Mouse (Mus musculus) C2C12 (cell line): ENCODE measurements around the gene Gfap.

Experiments
- CEBPB ChIP-seq: IDR thresholded peaks from one replicate; pipeline ENCODE4 v1.6.1; 2011; ENCODE audit warnings: low read depth, mild to moderate bottlenecking, control low read depth, moderate library complexity
- CTCF ChIP-seq: IDR thresholded peaks from one replicate; pipeline ENCODE4 v1.5.1; 2011; ENCODE audit not compliant: control insufficient read depth, insufficient read depth, insufficient read length
- FOSL1 ChIP-seq: IDR thresholded peaks from one replicate; pipeline ENCODE4 v1.8.0; 2011; ENCODE audit warnings: mild to moderate bottlenecking, low read length; ENCODE audit not compliant: poor library complexity, insufficient read depth, severe bottlenecking
- MAX ChIP-seq: IDR thresholded peaks from one replicate; pipeline ENCODE4 v1.6.1; 2011; ENCODE audit warnings: mild to moderate bottlenecking, control low read depth
- USF1 ChIP-seq: IDR thresholded peaks from one replicate; pipeline ENCODE4 v1.6.1; 2011; ENCODE audit warnings: low read depth, mild to moderate bottlenecking, control low read depth, moderate library complexity

DNA sequence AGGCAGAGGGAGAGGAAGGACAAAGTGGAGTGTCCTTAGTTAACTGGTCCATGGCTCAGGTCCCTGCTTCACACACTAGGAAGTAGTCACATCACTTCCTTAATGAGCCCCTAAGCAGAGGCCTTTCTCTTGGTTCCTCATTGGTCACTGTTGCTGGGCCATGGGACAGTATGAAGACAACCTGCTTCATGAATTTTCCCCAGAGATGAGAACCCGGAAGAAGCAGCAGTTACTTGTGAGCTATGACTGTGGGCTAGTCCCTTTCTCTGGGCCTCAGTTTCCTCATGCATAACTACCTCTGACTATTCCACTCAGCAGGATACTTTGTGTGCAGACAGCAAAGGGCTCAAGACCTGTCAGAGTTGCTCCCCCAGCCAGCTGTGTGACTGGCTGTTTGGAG is 63.3 kb downstream of the Gfap start:
- no peak for TF ChIP-seq CTCF
- TF ChIP-seq FOSL1, result no peak
- TF ChIP-seq USF1, result no peak
- TF ChIP-seq MAX, result no peak
- no peak for TF ChIP-seq CEBPB
